Mouse (Mus musculus) hindbrain, postnatal 0 days (tissue): ENCODE measurements at regions not wholly inside any gene's neighbourhood (a gene's known extent, or its start where the extent isn't known, plus 50 kb on each side); places are given as distances from the start of the nearest gene placed in this dataset.

Source experiments
- ATAC-seq: fragments of 200-750 bp; cut with Nextera tagmentation; 2 replicates; pipeline ENCODE4 v1.8.0; 2017; ENCODE audit warnings: mild to moderate bottlenecking, moderate TSS enrichment, moderate library complexity
- DNase-seq: peaks from one replicate; pipeline ENCODE4 v3.0.0-alpha.2; 2015; ENCODE audit warnings: low spot score
- H3K27ac ChIP-seq: fragments of 300-500 bp; sonication (generic); 2 replicates; pipeline ENCODE4 v1.5.1; 2014; ENCODE audit warnings: mild to moderate bottlenecking
- H3K27me3 ChIP-seq: fragments of 300-500 bp; sonication (generic); 2 replicates; pipeline ENCODE4 v1.6.1; 2014; ENCODE audit warnings: low read length, mixed read lengths; ENCODE audit not compliant: insufficient read depth
- H3K36me3 ChIP-seq: fragments of 300-500 bp; sonication (generic); 2 replicates; pipeline ENCODE4 v1.6.1; 2014; ENCODE audit warnings: low read length, mixed read lengths; ENCODE audit not compliant: insufficient read depth
- H3K4me1 ChIP-seq: fragments of 300-500 bp; sonication (generic); 2 replicates; pipeline ENCODE4 v1.6.1; 2014; ENCODE audit warnings: antibody characterized with exemption, low read length, mixed read lengths; ENCODE audit not compliant: insufficient read depth
- H3K4me2 ChIP-seq: fragments of 300-500 bp; sonication (generic); 2 replicates; pipeline ENCODE4 v1.6.1; 2014; ENCODE audit warnings: low read depth, mild to moderate bottlenecking, low read length, moderate library complexity, mixed read lengths
- H3K4me3 ChIP-seq: fragments of 300-500 bp; sonication (generic); 2 replicates; pipeline ENCODE4 v1.5.1; 2014; ENCODE audit warnings: low read length
- H3K9ac ChIP-seq: fragments of 300-500 bp; sonication (generic); replicated peaks from 2 replicates; pipeline ENCODE4 v1.6.1; 2014; ENCODE audit warnings: mild to moderate bottlenecking, low read length, moderate library complexity, mixed read lengths
- H3K9me3 ChIP-seq: fragments of 300-500 bp; sonication (generic); 2 replicates; pipeline ENCODE4 v1.6.1; 2016; ENCODE audit warnings: low read length, mixed read lengths
- CTCF ChIP-seq: IDR thresholded peaks from 2 replicates; pipeline ENCODE4 v1.5.1; 2016; ENCODE audit warnings: antibody characterized with exemption, control low read depth, low read depth
- WGBS: fragments of 180-500 bp; shearing (Covaris S2); extraction: QIAGEN DNeasy Blood & Tissue Kit; methylation state at CpG from one replicate; pipeline ENCODE4 v1.1.7; 2014; 5-methylcytosine and 5-hydroxymethylcytosine counted together

GRCm38 (mm10) chr10:91498543-91498942 is 317.4 kb upstream of the Tmpo start:
- DNase-seq (no peak), ATAC-seq (no peak)
- Histone ChIP-seq H3K36me3 (no peaks in the 10 kb centered on the region), H3K27ac (no peak overlapping the region), H3K9me3 (no peaks in the 10 kb centered on the region), H3K4me1 (no peaks in the 10 kb centered on the region), H3K27me3 (no peaks in the 10 kb centered on the region), H3K4me2 (no peak overlapping the region), H3K9ac (no peak overlapping the region), H3K4me3 (no peak overlapping the region)
- 78% methylated on average over 4 of the region's 4 CpGs for WGBS
- no peak for TF ChIP-seq CTCF

GRCm38 (mm10) chr10:91464691-91465090 is 283.6 kb upstream of the Tmpo start:
- Histone ChIP-seq H3K36me3 (no peaks in the 10 kb centered on the region), H3K4me2 (no peak overlapping the region), H3K27me3 (no peaks in the 10 kb centered on the region), H3K27ac (no peak overlapping the region), H3K9me3 (no peaks in the 10 kb centered on the region), H3K9ac (no peak overlapping the region), H3K4me3 (no peak overlapping the region), H3K4me1 (no peaks in the 10 kb centered on the region)
- 93% methylated on average over 2 of the region's 2 CpGs for WGBS
- DNase-seq: no peak
- no peak for TF ChIP-seq CTCF
- ATAC-seq: no peak

- Histone ChIP-seq H3K27me3 (no peaks in the 10 kb centered on the region), H3K4me3 (no peak overlapping the region), H3K9me3 (no peaks in the 10 kb centered on the region), H3K27ac (no peak overlapping the region), H3K9ac (no peak overlapping the region), H3K36me3 (no peaks in the 10 kb centered on the region), H3K4me1 (no peaks in the 10 kb centered on the region), H3K4me2 (no peak overlapping the region)
- ATAC-seq (peak; percentile 67), DNase-seq (peak; percentile 67)
- TF ChIP-seq CTCF: no peak
- 16% methylated on average over 10 of the region's 10 CpGs for WGBS
These were observed 267.0 kb upstream of the Tmpo start for GRCm38 (mm10) chr10:91447974-91448703.

GRCm38 (mm10) chr10:91443321-91443720 is 262.2 kb upstream of the Tmpo start:
- WGBS: 78% methylated on average over 2 of the region's 2 CpGs
- no peak for TF ChIP-seq CTCF

DNA sequence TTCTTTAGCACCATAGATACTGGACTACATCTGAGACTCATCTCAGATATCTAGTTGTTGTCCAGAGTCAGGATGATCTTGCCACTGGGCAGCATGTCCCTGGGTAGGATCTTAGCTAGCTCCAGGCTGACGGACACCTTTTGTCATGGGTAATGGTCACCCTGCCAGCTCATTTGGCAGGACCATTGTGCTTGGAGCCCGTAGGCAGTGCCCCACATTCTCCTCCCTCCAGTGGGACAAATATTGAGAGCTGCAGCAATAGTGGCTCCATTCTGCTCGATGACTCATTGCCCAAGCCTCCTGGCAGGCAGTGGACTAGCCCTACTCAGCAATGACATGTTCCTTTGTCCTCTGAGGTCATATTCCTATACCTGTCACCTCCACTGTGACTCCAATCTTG is 258.9 kb upstream of the Tmpo start:
- no peak overlapping the region for H3K27ac ChIP-seq
- no peaks in the 10 kb centered on the region for H3K36me3 ChIP-seq
- H3K4me2 ChIP-seq: no peak overlapping the region
- H3K9me3 ChIP-seq: no peaks in the 10 kb centered on the region
- no peak overlapping the region for H3K4me3 ChIP-seq
- no peaks in the 10 kb centered on the region; the same call in 1 of the 2 replicates for H3K4me1 ChIP-seq
- no peak overlapping the region for H3K9ac ChIP-seq
- WGBS: 62% methylated on average over 3 of the region's 3 CpGs
- H3K27me3 ChIP-seq: no peaks in the 10 kb centered on the region
- no peak for TF ChIP-seq CTCF
- ATAC-seq: no peak
- no peak for DNase-seq

More at GRCm38 (mm10) chr10:91443321-91443720, 262.2 kb upstream of the Tmpo start:
- Histone ChIP-seq H3K9me3 (no peaks in the 10 kb centered on the region), H3K27ac (no peak overlapping the region), H3K4me2 (no peak overlapping the region), H3K9ac (no peak overlapping the region), H3K36me3 (no peaks in the 10 kb centered on the region), H3K27me3 (no peaks in the 10 kb centered on the region), H3K4me3 (no peak overlapping the region), H3K4me1 (no peaks in the 10 kb centered on the region)
- no peak for ATAC-seq
- DNase-seq: no peak

- no peak overlapping the region for H3K27ac ChIP-seq
- H3K4me1 ChIP-seq: no peaks in the 10 kb centered on the region; the same call in 1 of the 2 replicates
- no peaks in the 10 kb centered on the region for H3K9me3 ChIP-seq
- H3K36me3 ChIP-seq: no peaks in the 10 kb centered on the region
- no peak overlapping the region for H3K9ac ChIP-seq
- H3K27me3 ChIP-seq: no peaks in the 10 kb centered on the region
- no peak overlapping the region for H3K4me3 ChIP-seq
- DNase-seq (no peak), ATAC-seq (no peak)
- no peak for TF ChIP-seq CTCF
- 62% methylated on average over 5 of the region's 5 CpGs for WGBS
- no peak overlapping the region for H3K4me2 ChIP-seq
These were observed 256.8 kb upstream of the Tmpo start for GRCm38 (mm10) chr10:91437917-91438316.

DNA sequence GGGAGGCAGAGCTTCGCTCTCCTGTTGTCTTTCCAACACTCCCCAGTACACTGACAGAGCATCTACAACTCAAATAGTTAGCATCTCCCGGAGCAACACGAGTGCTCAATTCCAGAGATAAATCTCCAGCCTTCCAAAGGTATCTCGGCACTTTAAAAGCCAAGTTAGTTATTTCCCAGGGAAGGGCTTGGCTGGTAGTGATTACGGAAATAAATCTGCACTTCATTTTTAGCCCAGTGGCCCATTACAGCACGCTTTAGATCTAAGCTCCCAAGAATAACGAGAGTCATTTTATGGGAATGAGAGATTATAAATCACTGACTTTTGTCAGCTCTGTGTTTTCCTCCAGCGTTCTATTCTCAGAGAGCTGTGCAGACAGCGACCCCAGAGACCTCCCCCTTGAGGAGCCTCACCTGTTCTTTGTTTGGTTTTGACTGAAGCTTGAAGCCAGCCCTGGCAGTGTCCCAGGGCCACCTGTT is 255.0 kb upstream of the Tmpo start:
- no peaks in the 10 kb centered on the region for H3K36me3 ChIP-seq
- no peaks in the 10 kb centered on the region for H3K9me3 ChIP-seq
- no peak overlapping the region for H3K27ac ChIP-seq
- WGBS: 26% methylated on average over 9 of the region's 9 CpGs
- DNase-seq (peak; percentile 14), ATAC-seq (no peak)
- H3K4me2 ChIP-seq: no peak overlapping the region
- H3K9ac ChIP-seq: no peak overlapping the region
- no peak overlapping the region for H3K4me3 ChIP-seq
- no peaks in the 10 kb centered on the region for H3K27me3 ChIP-seq
- H3K4me1 ChIP-seq: no peaks in the 10 kb centered on the region; the same call in 1 of the 2 replicates
- TF ChIP-seq CTCF: no peak
